Mouse (Mus musculus) lung, postnatal 0 days (tissue): ENCODE measurements around the gene Cactin. TPM values are rescaled to one million over a fixed set of nuclear protein-coding genes. Genes with fewer than 3 reads are reported as not detected.
A peak's percentile ranks its signal among the peaks of the same experiment; 100 is the strongest.

ENCODE experiments used
- ATAC-seq: fragments of 200-750 bp; cut with Nextera tagmentation; 2 replicates; pipeline ENCODE4 v1.8.0; 2017; ENCODE audit warnings: moderate library complexity
- DNase-seq: peaks from one replicate; pipeline ENCODE4 v3.0.0-alpha.2; 2016; ENCODE audit warnings: low spot score
- H3K27ac ChIP-seq: fragments of 300-500 bp; sonication (generic); 2 replicates; pipeline ENCODE4 v1.5.1; 2014; ENCODE audit warnings: antibody characterized with exemption, mild to moderate bottlenecking, low read length, mixed read lengths
- H3K27me3 ChIP-seq: fragments of 300-500 bp; sonication (generic); replicated peaks from 2 replicates; pipeline ENCODE4 v1.6.1; 2014; ENCODE audit warnings: low read length, mixed read lengths; ENCODE audit not compliant: insufficient read depth
- H3K36me3 ChIP-seq: fragments of 300-500 bp; sonication (generic); 2 replicates; pipeline ENCODE4 v1.6.1; 2014; ENCODE audit warnings: low read length, mixed read lengths; ENCODE audit not compliant: insufficient read depth
- H3K4me1 ChIP-seq: fragments of 300-500 bp; sonication (generic); 2 replicates; pipeline ENCODE4 v1.6.1; 2014; ENCODE audit warnings: antibody characterized with exemption, low read depth, low read length, mixed read lengths; ENCODE audit not compliant: insufficient read depth
- H3K4me2 ChIP-seq: fragments of 300-500 bp; sonication (generic); replicated peaks from 2 replicates; pipeline ENCODE4 v1.6.1; 2014; ENCODE audit warnings: low read depth, mild to moderate bottlenecking, low read length, moderate library complexity, mixed read lengths
- H3K4me3 ChIP-seq: fragments of 300-500 bp; sonication (generic); 2 replicates; pipeline ENCODE4 v1.5.1; 2014; ENCODE audit warnings: low read depth, low read length
- H3K9ac ChIP-seq: fragments of 300-500 bp; sonication (generic); replicated peaks from 2 replicates; pipeline ENCODE4 v1.6.1; 2014; ENCODE audit warnings: low read depth, mild to moderate bottlenecking
- H3K9me3 ChIP-seq: fragments of 300-500 bp; sonication (generic); 2 replicates; pipeline ENCODE4 v1.6.1; 2016; ENCODE audit warnings: low read length, mixed read lengths
- CTCF ChIP-seq: IDR thresholded peaks from 2 replicates; pipeline ENCODE4 v1.5.1; 2016; ENCODE audit warnings: antibody characterized with exemption, mild to moderate bottlenecking
- EP300 ChIP-seq: IDR thresholded peaks from 2 replicates; pipeline ENCODE4 v1.6.1; 2016; ENCODE audit warnings: antibody characterized with exemption, mild to moderate bottlenecking, control low read depth
- WGBS: fragments of 180-500 bp; shearing (Covaris S2); extraction: QIAGEN DNeasy Blood & Tissue Kit; methylation state at CpG from one replicate; pipeline ENCODE4 v1.1.7; 2014; 5-methylcytosine and 5-hydroxymethylcytosine counted together
- polyA plus RNA-seq: library from polyadenylated mRNA; unstranded; fragments of >200 nt; fragmentation: Nextera tagmentation; extraction: Ambion mirVana; gene quantifications from 2 replicates; pipeline ENCODE4 v1.2.1, GENCODE M21; 2015

The Cactin gene
- polyA plus RNA-seq, 1 experiment from 2014 or later, result 20.3 TPM

- Histone ChIP-seq H3K4me1 (peaks cover 2% of the 10 kb centered on the region; the same call in 1 of the 2 replicates), H3K27ac (no peak overlapping the region), H3K4me2 (no peak overlapping the region), H3K36me3 (peaks cover 14% of the 10 kb centered on the region), H3K9me3 (no peaks in the 10 kb centered on the region), H3K27me3 (no peaks in the 10 kb centered on the region), H3K4me3 (no peak overlapping the region), H3K9ac (no peak overlapping the region)
- ATAC-seq, result no peak
- WGBS, result 79% methylated on average over 7 of the region's 7 CpGs
- TF ChIP-seq CTCF, result no peak
- no peak for TF ChIP-seq EP300
- no peak for DNase-seq
These were observed 6.7 kb upstream of the Cactin start for GRCm38 (mm10) chr10:81314201-81314600.

GRCm38 (mm10) chr10:81315587-81315986 lies 5.3 kb upstream of the Cactin start:
- ATAC-seq, result no peak
- Histone ChIP-seq H3K27ac (no peak overlapping the region), H3K9ac (no peak overlapping the region), H3K36me3 (peaks cover 13% of the 10 kb centered on the region), H3K9me3 (no peaks in the 10 kb centered on the region), H3K27me3 (no peaks in the 10 kb centered on the region), H3K4me1 (peaks cover 10% of the 10 kb centered on the region; the same call in 1 of the 2 replicates), H3K4me3 (no peak overlapping the region), H3K4me2 (no peak overlapping the region)
- TF ChIP-seq CTCF (no peak), EP300 (no peak)
- WGBS, result 89% methylated on average over 16 of the region's 16 CpGs
- no peak for DNase-seq

- Histone ChIP-seq H3K4me2 (peak overlapping the region; percentile 61), H3K36me3 (peaks cover 10% of the 10 kb centered on the region; the same call in 1 of the 2 replicates), H3K4me3 (0 out of 2 replicates have a peak overlapping the region, but pooled peaks have one; percentile 17), H3K27ac (0 out of 2 replicates have a peak overlapping the region, but pooled peaks have one; percentile 20), H3K4me1 (peaks cover 10% of the 10 kb centered on the region; the same call in 1 of the 2 replicates), H3K9ac (no peak overlapping the region; the same call in 1 of the 2 replicates), H3K27me3 (no peaks in the 10 kb centered on the region), H3K9me3 (no peaks in the 10 kb centered on the region)
- ATAC-seq (no peak), DNase-seq (peak; percentile 54)
- peak; percentile 68 for TF ChIP-seq CTCF
- TF ChIP-seq EP300, result no peak
- 49% methylated on average over 15 of the region's 16 CpGs for WGBS
These were observed 4.4 kb upstream of the Cactin start for GRCm38 (mm10) chr10:81316338-81317060.

GRCm38 (mm10) chr10:81317273-81317672 lies 3.6 kb upstream of the Cactin start:
- Histone ChIP-seq H3K36me3 (peaks cover 10% of the 10 kb centered on the region; the same call in 1 of the 2 replicates), H3K4me1 (peaks cover 10% of the 10 kb centered on the region), H3K9me3 (no peaks in the 10 kb centered on the region), H3K9ac (no peak overlapping the region; the same call in 1 of the 2 replicates), H3K4me3 (0 out of 2 replicates have a peak overlapping the region, but pooled peaks have one; percentile 17), H3K27ac (peak overlapping the region; percentile 35), H3K27me3 (no peaks in the 10 kb centered on the region), H3K4me2 (peak overlapping the region; percentile 61)
- peak; percentile 7 for ATAC-seq
- TF ChIP-seq EP300 (no peak), CTCF (peak; percentile 2; the same call in 1 of the 2 replicates)
- 18% methylated on average over 20 of the region's 20 CpGs for WGBS
- DNase-seq, result peak; percentile 95

GRCm38 (mm10) chr10:81318589-81319329 lies 2.1 kb upstream of the Cactin start:
- no peaks in the 10 kb centered on the region for H3K27me3 ChIP-seq
- H3K4me2 ChIP-seq, result no peak overlapping the region
- no peak overlapping the region for H3K27ac ChIP-seq
- DNase-seq, result peak; percentile 42
- peaks cover 10% of the 10 kb centered on the region for H3K4me1 ChIP-seq
- no peak overlapping the region for H3K9ac ChIP-seq
- ATAC-seq, result no peak
- peaks cover 16% of the 10 kb centered on the region for H3K36me3 ChIP-seq
- no peaks in the 10 kb centered on the region for H3K9me3 ChIP-seq
- 80% methylated on average over 13 of the region's 13 CpGs for WGBS
- H3K4me3 ChIP-seq, result no peak overlapping the region
- no peak for TF ChIP-seq EP300
- TF ChIP-seq CTCF, result no peak

- WGBS, result 39% methylated on average over 8 of the region's 8 CpGs
- no peak for ATAC-seq
- H3K4me2 ChIP-seq, result peak overlapping the region; percentile 67
- H3K27ac ChIP-seq, result peak overlapping the region; percentile 89; the same call in 1 of the 2 replicates
- H3K4me3 ChIP-seq, result 0 out of 2 replicates have a peak overlapping the region, but pooled peaks have one; percentile 96
- peaks cover 18% of the 10 kb centered on the region for H3K36me3 ChIP-seq
- H3K27me3 ChIP-seq, result no peaks in the 10 kb centered on the region
- peak; percentile 54 for TF ChIP-seq CTCF
- TF ChIP-seq EP300, result no peak; the same call in 1 of the 2 replicates
- peak overlapping the region; percentile 23 for H3K9ac ChIP-seq
- peaks cover 10% of the 10 kb centered on the region for H3K4me1 ChIP-seq
- DNase-seq, result no peak
- H3K9me3 ChIP-seq, result no peaks in the 10 kb centered on the region
These were observed 1.6 kb upstream of the Cactin start for GRCm38 (mm10) chr10:81319330-81319699.
